ENCODE assay signal across 18 mouse cellular contexts in the genomic region with DNA sequence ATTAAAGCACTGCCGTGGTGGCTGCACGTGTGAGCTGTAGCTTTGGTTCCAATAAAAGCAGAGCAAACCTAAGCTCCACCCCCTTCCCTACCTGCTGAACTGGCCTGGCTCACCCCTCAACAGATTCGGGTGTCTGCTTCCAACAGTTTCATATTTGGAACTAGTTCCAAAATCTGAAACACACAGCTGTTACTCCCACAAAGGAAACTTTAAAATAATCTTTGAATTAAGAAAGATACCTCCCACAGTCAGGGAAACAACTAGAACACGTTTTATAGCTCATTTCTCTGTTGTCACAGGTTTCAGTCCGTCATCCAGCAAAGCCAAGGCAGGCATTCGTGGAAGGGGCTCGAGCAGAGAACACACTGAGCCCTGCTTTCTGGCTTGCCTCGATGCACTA. TPM values are rescaled to one million over a fixed set of nuclear protein-coding genes. Genes with fewer than 3 reads are reported as not detected.
DNase-seq lines count a peak whose midpoint lies in the region; ATAC-seq and TF ChIP-seq lines count a peak whose summit lies in the region.
"Had no signal": no experiment of that assay in that cellular context is flagged by ENCODE, and none has a peak within 500 bp of the region (broad histone marks: within the 10 kb centered on the region; RNA-seq: fewer than 3 reads in every experiment).

No protein-coding gene starts in this region.

- no peaks in the 10 kb centered on the region for H3K36me3 ChIP-seq in forebrain, postnatal 0 days (ENCODE audit: insufficient read depth)
- H3K36me3 ChIP-seq in forebrain, embryonic 16.5 days (ENCODE audit: control insufficient read depth, insufficient read depth) = no peaks in the 10 kb centered on the region
- H3K36me3 ChIP-seq: forebrain, embryonic 10.5 days; heart, embryonic 12.5 days had no signal

- H3K9me3 ChIP-seq in forebrain, postnatal 0 days (ENCODE audit: low read length) = 0 out of 2 replicates have a peak, but pooled peaks cover 2% of the 10 kb centered on the region
- no peaks in the 10 kb centered on the region for H3K9me3 ChIP-seq in forebrain, embryonic 16.5 days (ENCODE audit: control insufficient read depth, low read length)
- H3K9me3 ChIP-seq: forebrain, embryonic 10.5 days; heart, embryonic 12.5 days had no signal

- H3K4me3 ChIP-seq in forebrain, postnatal 0 days (ENCODE audit: low read depth, low read length) = no peak overlapping the region
- H3K4me3 ChIP-seq in forebrain, embryonic 16.5 days (replicated peaks; ENCODE audit: low read length) = no peak overlapping the region
- H3K4me3 ChIP-seq: forebrain, embryonic 10.5 days; heart, embryonic 12.5 days had no signal

- no peaks in the 10 kb centered on the region for H3K4me1 ChIP-seq in forebrain, postnatal 0 days (ENCODE audit: insufficient read depth)
- no peaks in the 10 kb centered on the region for H3K4me1 ChIP-seq in forebrain, embryonic 16.5 days (replicated peaks; ENCODE audit: control insufficient read depth, insufficient read depth, low read length)

- H3K27me3 ChIP-seq in forebrain, postnatal 0 days (ENCODE audit: insufficient read depth, low read length) = no peaks in the 10 kb centered on the region
- no peaks in the 10 kb centered on the region for H3K27me3 ChIP-seq in forebrain, embryonic 16.5 days (replicated peaks; ENCODE audit: control insufficient read depth, insufficient read depth, low read length)
- H3K27me3 ChIP-seq: heart, embryonic 12.5 days had no signal

- no peak overlapping the region for H3K27ac ChIP-seq in forebrain, postnatal 0 days (ENCODE audit: low read depth, low read length)
- no peak overlapping the region for H3K27ac ChIP-seq in forebrain, embryonic 16.5 days (ENCODE audit: low read length)
- H3K27ac ChIP-seq: forebrain, embryonic 10.5 days; hindbrain, postnatal 0 days had no signal

- WGBS in forebrain, postnatal 0 days = 62% methylated on average over 8 of the region's 8 CpGs
- 66% methylated on average over 8 of the region's 8 CpGs for WGBS in forebrain, embryonic 16.5 days

- no peak overlapping the region for H3K9ac ChIP-seq in forebrain, postnatal 0 days
- no peak overlapping the region for H3K9ac ChIP-seq in forebrain, embryonic 16.5 days (replicated peaks; ENCODE audit: low read depth, low read length)
- H3K9ac ChIP-seq: heart, embryonic 12.5 days had no signal

- TF ChIP-seq CTCF in forebrain, postnatal 0 days (IDR thresholded peaks at IDR 0.05; ENCODE audit: low read depth) = no peak

- no peak for ATAC-seq in forebrain, postnatal 0 days
- ATAC-seq in forebrain, embryonic 16.5 days = no peak
- ATAC-seq: hindbrain, postnatal 0 days had no signal

- H3K4me2 ChIP-seq in forebrain, postnatal 0 days (ENCODE audit: low read depth) = no peak overlapping the region
- no peak overlapping the region for H3K4me2 ChIP-seq in forebrain, embryonic 16.5 days (ENCODE audit: low read length)
- H3K4me2 ChIP-seq: heart, embryonic 12.5 days had no signal

- peak; percentile 20 for DNase-seq in forebrain, postnatal 0 days
- DNase-seq in lung, postnatal 36 days = peak; percentile 30
- no peak for DNase-seq in lung, postnatal 4 days
- peak; percentile 33 to 84 for DNase-seq in frontal cortex, postnatal 36 days (ENCODE audit: low spot score in 2 of 2)
- peak; percentile 66 to 86 for DNase-seq in right cerebral cortex, postnatal 10 days (ENCODE audit: low spot score in 2 of 2)
- no peak for DNase-seq in cerebellum, adult 8-10 months
- DNase-seq in adrenal gland, adult 8-10 months = no peak
- DNase-seq: adrenal gland, postnatal 25 days; cerebellum, postnatal 14 days; gastrocnemius, postnatal 10 days; heart, postnatal 36 days; kidney, adult 18-20 months; kidney, postnatal 25 days; midbrain, embryonic 14.5 days had no signal

RNA-seq across cellular contexts. Expression of a gene that starts 23.9 kb away (rescaled TPM):
- total RNA-seq in forebrain, postnatal 0 days (2014; rRNA removed) = 59.2 and 72.0 TPM in 2 replicates
- 51.8 and 58.0 TPM in 2 replicates for polyA plus RNA-seq in forebrain, postnatal 0 days (2015; fragmentation: Nextera tagmentation; extraction: Ambion mirVana)
- 74.3 and 79.0 TPM in 2 replicates for polyA plus RNA-seq in forebrain, embryonic 16.5 days (2015; fragmentation: Nextera tagmentation; extraction: Ambion mirVana)
- 10 to 100 TPM; 43.0 to 49.5 (median 45.6) TPM for total RNA-seq in adrenal gland, adult 8-10 months (2022)

RNA-seq across cellular contexts. Expression of a gene that starts 44.0 kb away (rescaled TPM):
- total RNA-seq in forebrain, postnatal 0 days (2014; rRNA removed) = 33.7 and 37.5 TPM in 2 replicates
- polyA plus RNA-seq in forebrain, postnatal 0 days (2015; fragmentation: Nextera tagmentation; extraction: Ambion mirVana) = 49.0 and 54.4 TPM in 2 replicates
- polyA plus RNA-seq in forebrain, embryonic 16.5 days (2015; fragmentation: Nextera tagmentation; extraction: Ambion mirVana) = 54.2 and 58.2 TPM in 2 replicates
- total RNA-seq in adrenal gland, adult 8-10 months (2022) = 10 to 100 TPM; 13.3 to 25.8 (median 17.0) TPM

Comparison
In these comparisons a context has a peak if more than half of its experiments do, and no peak if none do; other contexts are left out.
1. DNase-seq: peak in forebrain, postnatal 0 days (single experiment), lung, postnatal 36 days (single experiment), frontal cortex, postnatal 36 days (2 of 2) and right cerebral cortex, postnatal 10 days (2 of 2); none in lung, postnatal 4 days (0 of 2), cerebellum, adult 8-10 months (single experiment) and adrenal gland, adult 8-10 months (single experiment).